Mouse (Mus musculus) urinary bladder, postnatal 10 days (tissue): ENCODE measurements around the gene Unc5a.

ENCODE experiments used
- DNase-seq: peaks from one replicate; pipeline ENCODE4 v3.0.0; 2022; ENCODE audit warnings: low spot score

The Unc5a gene

DNA sequence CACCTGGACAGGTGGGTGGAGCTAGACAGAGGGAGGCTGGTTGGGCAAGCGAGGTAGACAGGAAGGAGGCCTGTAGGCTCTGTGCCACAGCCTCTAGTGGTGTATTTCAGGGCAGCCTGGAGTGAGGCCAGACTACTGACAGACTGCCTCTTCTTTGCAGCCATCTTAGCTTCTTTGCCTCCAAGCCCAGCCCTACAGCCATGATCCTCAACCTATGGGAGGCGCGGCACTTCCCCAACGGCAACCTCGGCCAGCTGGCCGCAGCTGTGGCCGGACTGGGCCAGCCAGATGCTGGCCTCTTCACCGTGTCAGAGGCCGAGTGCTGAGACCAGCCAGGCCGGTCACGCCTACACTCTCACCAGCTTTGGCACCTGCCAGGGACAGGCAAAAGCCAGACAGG is 55.4 kb downstream of the Unc5a start:
- DNase-seq, result no peak

DNA sequence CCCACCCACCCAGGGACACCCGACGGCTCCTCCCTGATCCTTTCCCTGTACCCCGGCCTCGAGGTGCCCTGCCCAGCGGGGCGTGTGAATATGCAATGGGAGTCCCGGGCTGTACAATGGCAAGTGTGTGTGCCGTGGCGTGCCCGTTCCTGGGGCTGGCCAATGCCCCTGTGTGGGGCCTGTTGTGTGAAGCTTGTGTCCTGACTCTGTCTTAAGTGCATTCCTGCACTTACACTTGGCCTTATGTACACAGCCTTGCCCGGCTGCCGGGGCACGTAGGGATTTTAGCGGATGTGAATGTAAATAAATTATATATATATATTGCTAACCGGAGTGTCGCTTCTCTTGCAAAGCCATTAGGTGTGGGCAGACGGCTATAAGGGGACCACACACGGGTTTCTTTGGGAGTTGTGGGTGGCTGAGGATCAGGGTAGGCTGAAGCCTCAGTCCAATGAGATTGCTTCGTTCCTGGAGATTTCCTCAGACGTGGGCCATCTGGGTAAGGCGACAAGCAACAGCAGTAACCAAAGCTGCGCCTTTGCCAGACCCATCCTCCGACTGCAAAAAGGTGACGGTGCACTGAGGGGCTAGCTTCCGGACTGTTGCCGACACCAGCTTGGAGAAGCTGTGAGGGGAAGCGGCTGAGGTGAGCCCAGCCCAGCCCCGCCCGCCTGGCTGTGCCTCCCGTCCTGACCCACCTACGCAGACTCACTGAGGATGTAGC is 56.6 kb downstream of the Unc5a start:
- no peak for DNase-seq

DNA sequence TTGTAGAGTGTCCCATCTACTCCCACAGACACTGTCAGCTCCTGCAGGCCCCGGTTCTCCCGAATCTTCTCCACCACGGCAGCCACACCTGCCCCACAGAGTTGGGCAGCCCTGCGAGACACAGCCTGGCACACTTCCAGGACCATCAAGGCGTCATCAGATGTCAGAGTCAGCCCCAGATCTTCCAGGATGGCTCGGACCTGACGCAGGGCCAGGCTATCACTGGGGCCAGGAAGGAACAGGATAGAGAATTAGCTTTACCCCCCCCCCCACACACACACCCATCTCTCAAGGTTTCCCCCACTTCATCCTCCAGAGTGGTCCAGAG is 57.2 kb downstream of the Unc5a start:
- DNase-seq, result no peak

DNA sequence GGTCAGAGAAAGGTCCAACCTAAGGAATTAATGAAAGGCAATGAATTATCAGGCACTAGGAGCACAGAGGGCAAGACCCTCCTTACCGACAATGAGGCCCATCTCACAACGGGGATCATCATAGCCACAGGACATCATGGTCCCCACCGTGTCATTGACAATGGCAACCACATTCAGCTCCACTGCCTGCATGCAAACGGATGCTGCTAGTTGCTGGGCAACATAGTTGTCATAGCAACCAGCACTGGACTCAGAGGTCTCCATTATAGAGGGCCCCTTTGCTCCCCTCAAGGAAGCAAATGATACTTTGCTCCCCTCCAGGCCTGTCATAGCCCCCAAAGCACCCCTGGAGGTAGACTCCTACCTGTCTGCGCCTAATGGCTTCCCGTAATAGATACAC is 59.4 kb downstream of the Unc5a start:
- no peak for DNase-seq

DNA sequence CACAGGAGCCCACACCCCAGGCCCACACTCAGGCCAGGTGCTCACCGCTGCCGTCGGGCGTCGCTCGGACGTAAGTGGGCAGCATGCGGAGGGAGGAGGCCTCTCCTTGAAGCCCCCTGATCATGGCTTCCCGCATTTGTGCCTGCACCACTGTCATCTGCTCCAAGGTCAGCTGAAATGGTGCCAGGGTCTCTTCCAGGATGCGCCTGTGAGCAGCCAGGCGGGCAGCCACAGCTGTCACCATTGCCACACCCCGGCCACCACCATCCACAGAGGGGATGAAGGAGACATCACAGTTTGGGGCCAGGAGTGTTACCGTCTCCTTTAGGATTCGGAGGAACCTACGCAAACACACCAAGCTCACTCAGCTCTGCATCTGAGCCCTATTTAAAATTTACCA is 61.9 kb downstream of the Unc5a start:
- no peak for DNase-seq

DNA sequence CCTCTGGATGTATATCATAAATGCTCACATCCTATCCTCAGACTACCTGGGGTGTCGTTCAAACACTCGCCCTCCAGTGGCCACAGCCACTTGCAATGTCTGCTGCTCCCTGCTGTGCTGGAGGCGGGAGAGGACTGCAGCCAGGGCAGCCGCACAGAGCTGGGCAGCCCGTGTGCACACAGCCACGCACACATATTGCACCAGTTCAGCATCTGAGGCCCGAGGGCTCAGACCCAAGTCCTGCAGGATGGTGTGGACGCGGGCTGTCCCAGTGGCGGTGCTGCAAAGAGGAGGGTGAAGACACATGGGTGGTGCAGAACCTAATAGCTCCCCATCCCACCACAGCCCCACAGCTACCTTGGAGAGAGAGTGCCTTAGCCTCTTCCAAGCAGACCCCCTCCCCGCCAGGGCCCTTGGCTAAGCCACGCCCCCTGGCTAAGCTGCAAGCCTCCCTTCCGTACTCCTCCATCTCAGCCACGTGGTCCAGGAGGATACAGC is 62.8 kb downstream of the Unc5a start:
- no peak for DNase-seq

DNA sequence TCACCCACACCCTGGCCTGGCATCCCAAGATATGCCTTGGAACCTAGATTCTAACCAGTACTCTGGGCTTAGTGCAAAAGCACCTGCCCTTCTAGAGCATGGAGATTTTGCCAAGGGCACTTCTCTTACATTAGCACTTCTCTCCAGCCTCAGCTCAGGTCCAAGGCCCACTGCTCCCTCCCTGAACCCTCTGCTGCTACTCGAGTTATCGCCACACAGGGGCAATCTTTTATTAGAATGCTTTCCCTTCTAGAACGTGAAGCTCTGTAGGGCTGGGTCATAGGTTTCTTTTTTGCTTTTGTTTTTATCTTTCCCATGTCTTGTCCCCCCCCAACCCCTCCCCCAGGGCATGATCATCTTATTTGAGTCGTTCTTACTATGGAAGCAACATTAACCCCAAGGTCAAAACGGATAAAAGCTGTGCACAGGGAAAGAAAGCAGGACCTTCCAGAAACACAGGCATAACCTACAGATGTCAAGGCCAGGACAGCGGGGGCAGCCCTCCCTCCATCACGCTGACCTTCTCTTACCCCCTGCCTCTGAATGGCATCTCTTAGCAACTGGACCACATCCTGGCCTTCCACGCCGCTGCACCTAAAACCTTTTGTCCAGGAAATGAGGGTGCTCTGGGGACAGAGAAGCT is 64.6 kb downstream of the Unc5a start:
- no peak for DNase-seq

DNA sequence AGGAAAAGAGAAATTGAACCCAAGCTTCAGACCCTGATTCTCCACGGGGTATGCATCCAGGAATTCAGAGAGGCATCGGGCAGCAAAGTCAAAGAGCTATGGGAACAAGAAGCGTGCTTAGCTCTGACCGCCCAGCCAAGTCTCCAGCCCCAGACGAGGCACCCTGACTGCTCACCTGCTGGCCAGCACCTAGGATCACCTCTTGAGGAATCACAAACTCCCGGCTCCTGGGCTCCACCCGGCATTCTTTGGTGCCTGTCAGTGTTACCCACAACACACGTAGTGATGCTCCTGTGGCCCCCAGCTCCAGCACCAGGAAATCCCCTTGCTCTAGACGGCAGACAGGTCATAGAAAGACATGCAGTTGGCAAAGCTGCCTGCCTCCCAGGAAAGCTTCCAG is 65.2 kb downstream of the Unc5a start:
- no peak for DNase-seq

DNA sequence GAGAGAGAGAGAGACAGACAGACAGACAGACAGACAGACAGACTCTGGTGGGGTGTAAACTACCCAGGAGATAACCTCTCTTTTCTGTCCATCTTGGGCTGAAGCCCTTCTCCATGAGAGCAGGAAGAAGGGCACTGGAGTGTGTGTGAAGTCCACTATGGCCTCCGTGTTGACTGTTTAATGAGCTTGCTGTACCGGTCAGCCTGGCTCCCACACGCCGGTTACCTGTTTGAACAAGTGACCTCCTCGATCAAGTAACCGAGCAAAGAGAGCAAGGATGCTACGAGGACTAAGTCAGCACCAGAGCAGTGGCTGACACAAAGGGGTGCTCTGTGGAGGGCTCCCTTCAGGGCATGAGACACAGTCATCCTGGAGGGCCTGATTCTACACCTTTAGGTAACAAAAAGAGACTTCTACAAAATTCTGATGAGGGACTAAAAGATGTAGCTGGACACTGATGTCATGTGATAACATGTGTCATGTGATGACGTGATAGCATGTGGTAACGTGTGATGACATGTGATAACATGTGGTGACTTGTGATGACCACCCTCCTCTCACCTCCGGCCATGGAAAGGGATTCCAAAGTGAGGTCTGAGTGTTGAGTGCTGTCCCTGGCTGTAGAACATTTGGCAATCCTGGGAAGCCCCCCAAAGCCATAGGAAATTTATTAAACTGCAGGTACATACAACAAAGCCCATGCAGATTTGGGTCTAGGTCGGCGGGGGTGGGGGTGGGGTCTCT is 68.1 kb downstream of the Unc5a start:
- DNase-seq, result no peak

DNA sequence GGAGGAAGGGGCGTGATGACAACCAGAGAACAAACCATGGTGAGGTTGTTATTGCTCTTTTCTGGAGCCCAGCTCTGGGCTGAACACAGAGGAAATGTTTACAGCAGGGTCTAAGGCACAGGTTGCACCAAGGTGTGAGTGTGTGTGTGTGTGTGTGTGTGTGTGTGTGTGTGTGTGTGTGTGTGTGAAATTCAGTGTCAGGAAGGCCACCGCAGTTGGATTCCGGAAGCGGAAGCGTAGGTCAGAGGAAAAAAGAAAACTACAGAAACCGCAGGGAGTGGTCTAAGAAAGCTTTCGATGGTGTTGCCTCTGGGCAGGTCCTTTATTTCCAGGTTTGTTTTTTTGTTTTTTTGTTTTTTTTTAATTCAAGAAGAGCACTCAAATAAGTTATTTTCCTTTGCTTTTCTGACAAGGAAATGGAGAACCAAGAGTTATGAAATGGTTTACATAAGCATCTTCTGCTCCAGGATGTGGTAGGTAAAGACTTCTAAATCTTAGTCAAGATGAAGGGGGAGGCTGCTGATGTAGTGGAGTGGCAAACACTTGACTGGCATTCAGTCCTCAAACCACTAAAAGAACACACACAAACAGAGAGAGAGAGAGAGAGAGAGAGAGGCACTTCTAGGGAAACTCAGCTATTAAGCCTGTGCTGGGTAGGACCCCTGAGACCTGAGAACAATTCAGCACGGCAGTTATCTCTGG is 68.8 kb downstream of the Unc5a start:
- no peak for DNase-seq

DNA sequence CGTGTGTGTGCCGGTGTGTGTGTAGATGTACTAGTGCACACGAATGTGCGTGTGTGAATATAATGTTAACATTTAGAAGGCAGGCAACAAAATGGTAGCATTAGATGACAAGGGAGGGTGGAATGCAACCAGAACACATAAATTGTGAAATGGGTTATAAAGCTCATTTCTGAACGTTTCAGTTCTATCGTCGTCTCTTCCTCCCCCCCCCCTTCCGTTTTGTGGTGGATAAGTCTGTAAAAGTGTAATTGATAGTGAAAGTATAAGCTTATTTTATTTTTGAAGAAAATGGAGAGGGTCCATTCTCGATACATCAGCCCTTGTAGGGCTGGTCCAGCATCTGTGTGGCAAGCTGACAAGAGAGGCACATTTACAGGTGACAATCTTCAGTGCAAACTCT is 69.5 kb downstream of the Unc5a start:
- DNase-seq, result no peak

DNA sequence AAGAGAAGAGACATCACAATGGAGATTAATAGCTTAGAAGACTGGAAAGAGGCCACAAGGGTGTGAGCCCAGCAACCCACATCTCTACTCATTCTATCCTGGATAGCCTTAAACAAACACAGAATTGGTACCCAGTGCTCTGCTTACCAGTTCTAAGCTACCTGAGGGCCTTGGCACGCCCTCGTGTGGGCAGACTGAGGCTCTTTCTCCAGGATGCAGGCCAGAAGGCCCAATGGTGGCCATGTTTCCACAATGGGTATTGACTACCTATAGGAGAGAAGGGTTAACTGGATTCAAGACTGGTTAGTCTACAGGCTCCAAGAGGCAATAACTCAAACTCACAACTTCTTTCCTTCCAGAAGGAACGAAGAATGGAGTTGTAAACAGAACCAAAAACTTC is 70.0 kb downstream of the Unc5a start:
- DNase-seq, result no peak

DNA sequence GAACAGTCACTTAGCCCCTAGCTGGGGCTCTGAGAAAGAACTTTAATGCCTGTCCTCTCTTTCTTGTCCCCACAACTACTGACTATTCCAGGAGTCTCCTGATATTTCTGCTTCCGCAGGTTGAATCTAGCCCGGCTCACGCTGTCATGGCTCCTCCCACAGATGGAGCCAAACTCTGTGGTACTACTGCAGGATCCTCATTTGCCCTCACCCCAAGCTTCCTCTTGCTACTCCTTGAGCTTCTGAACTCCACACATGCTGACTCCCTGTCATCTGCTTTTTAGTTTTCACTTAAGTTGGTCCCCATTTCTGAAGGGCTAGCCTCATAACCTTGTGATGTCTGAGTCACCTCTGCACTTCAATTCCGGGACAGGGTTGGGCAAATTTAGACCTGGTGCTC is 70.8 kb downstream of the Unc5a start:
- no peak for DNase-seq

DNA sequence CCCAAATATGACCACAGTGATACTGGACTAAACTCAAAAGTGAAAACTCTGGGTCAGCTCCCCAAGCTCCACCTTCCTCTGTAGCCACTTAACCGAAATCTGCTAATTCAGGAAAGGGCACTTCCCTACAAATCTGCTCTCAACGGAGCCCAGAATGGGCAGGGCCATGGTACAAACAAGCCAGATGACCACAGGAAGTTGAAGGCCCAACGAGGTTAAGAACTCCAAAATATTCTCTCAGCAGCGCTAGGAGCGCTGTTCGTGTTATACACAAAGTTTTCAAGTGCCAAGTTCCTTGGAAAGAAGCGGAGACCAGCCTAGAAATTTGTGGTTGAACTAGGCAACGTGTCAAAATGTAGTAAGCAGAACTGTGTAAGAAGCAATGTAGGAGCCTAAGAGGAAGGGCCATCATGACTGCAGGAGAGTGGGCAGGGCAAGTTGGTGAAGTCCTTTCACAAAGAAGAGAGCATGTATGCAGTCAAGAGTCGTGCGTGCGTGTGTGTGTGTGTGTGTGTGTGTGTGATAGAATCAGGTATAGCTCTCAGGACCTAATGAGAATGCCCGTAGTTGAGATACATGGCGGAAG is 72.1 kb downstream of the Unc5a start, which contains the start of gene Hk3:
TSS of gene Hk3 (minus strand) at position 192 of the 586 bp plus-strand sequence.
- no peak for DNase-seq

DNA sequence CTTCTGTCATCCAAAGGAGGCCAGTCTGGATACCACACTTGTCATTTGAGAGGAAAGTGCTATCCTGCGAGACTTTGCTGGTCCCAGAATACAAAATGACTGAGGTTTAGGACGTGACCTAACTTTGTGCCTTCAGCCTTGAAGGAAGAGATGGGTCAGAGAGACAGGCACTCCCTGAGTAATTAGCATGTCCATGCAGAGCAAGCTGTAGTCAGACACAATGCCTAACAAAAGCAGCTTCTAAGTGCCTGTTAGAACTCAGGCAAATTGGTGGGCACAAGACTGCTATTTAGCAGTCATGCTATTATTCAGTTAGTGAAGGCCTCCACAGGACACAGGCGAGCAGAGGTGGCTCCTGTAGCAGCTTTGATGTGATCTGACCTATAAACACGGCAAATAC is 73.0 kb downstream of the Unc5a start:
- no peak for DNase-seq

DNA sequence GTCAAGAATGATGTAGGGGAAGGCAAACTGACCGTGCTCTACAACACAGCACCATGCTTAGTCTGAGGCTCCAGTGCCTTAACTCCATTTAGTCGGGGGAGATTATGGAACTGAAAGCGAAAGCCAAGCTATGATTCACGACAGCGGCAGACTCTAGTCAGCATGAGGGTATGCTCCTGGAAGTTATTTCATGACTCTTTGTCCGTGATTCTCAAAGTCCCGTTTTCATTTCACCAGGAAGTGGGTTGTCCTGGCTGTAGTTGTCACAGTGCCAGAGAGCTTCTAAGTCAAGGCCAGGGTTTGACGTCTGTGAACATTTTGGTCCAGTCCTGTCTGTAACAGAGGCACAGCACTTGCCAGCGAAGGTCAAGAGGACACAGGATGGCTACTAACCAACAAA is 73.5 kb downstream of the Unc5a start:
- DNase-seq, result no peak

DNA sequence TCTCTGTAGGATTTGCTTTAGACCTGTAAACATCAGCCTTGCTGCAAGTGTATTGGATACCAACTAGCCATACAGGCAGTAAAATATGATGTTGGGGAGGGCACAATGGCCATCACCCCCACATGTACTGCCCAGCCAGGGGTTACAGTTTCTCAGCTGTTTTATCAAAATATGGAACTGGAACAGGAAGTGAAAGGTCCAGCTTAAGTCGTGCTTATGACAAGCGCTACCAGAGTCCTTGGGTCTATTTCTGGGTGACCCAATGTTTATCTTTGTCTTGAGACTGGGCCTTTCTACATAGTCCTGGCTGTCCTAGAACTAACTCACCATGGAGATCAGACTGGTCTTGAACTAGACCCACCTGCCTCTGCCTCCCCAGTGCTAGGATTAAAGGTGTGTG is 75.0 kb downstream of the Unc5a start:
- no peak for DNase-seq

DNA sequence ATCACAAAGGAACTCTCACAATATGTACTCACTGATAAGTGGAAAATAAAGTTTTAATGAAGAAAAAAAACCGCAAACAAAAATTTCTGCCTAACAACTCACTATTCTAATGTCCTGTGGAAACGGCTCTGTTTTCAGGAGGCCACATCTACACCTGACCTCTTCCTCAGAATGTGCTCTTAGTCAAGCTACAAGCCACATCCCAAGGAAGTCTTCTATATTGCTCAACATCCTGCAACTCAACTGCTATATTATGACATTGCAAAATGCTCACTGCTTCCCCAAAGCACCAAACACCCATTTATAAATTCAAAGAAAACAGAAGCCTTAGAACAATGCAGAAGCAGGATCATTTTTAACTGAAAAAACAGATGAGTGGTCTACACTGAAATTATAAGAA is 90.8 kb downstream of the Unc5a start:
- no peak for DNase-seq

DNA sequence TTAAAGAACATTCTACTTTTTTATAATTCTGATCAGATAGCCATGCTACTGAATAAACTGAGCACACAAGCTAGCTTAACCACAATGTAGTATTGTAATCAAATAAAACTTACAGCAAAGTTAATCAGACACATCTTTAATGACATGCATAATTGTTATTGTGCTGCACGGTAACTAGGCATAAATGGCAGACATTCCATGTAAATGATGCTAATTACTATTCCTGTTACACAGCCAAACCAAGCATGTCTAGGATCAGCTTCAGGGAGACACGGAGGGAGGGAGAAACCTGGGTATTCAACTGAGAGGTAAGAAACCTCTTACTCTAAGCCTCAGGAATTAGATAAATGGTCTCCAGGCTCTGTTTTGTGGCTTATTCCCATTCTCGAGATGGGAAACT is 98.5 kb downstream of the Unc5a start:
- DNase-seq, result no peak
